Mouse (Mus musculus): ENCODE measurements at regions not wholly inside any gene's neighbourhood (a gene's known extent, or its start where the extent isn't known, plus 50 kb on each side); places are given as distances from the start of the nearest gene placed in this dataset.

- H3K4me2 ChIP-seq (ENCODE audit: low read depth, severe bottlenecking): no peak overlapping the region
Measured at GRCm38 (mm10) chr10:51792030-51792429, 114.5 kb downstream of the Rfx6 start.

DNA sequence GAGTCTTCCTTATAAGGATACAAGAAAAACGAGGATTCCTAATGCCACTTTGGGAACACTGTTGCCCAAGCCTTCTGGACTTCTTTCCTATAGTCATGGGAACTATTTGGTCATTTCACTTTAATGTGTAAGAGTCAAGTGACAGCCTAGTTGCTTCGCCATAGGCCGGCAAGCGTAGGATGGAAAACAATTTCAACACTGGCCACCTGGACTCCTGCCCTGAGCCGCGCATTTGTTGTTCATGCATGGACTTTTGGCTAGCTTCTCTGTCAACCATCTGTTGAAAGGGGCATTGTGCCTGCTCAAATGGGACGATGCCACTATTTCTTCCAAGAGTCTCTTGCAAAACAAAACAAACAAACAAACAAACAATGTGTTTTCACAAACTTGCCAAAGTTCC, 116.3 kb downstream of the Rfx6 start:
- Histone ChIP-seq H3K4me1 (ENCODE audit: control insufficient read depth, insufficient read depth, low read length) (no peaks in the 10 kb centered on the region), H3K27ac (replicated peaks; ENCODE audit: low read depth, low read length) (no peak overlapping the region), H3K9me3 (ENCODE audit: control insufficient read depth, low read length) (no peaks in the 10 kb centered on the region), H3K4me2 (ENCODE audit: low read depth, severe bottlenecking) (no peak overlapping the region), H3K9ac (ENCODE audit: low read length) (no peak overlapping the region), H3K4me3 (ENCODE audit: low read depth, low read length) (no peak overlapping the region), H3K27me3 (ENCODE audit: control insufficient read depth, insufficient read depth, low read length) (no peaks in the 10 kb centered on the region), H3K36me3 (ENCODE audit: control insufficient read depth, insufficient read depth, low read length) (no peaks in the 10 kb centered on the region)
- DNase-seq (ENCODE audit: low spot score) (no peak), ATAC-seq (ENCODE audit: insufficient number of reproducible peaks, low FRiP score, low TSS enrichment, low read depth) (no peak)
- WGBS: 90% methylated on average over 7 of the region's 7 CpGs

More at GRCm38 (mm10) chr10:51792030-51792429, 114.5 kb downstream of the Rfx6 start:
- H3K27ac ChIP-seq (replicated peaks; ENCODE audit: low read depth, low read length): no peak overlapping the region
- DNase-seq (ENCODE audit: low spot score) (no peak), ATAC-seq (ENCODE audit: insufficient number of reproducible peaks, low FRiP score, low TSS enrichment, low read depth) (no peak)
- no peaks in the 10 kb centered on the region for H3K4me1 ChIP-seq (ENCODE audit: control insufficient read depth, insufficient read depth, low read length)
- 2% methylated on average over 1 of the region's 1 CpGs for WGBS
- no peaks in the 10 kb centered on the region for H3K9me3 ChIP-seq (ENCODE audit: control insufficient read depth, low read length)
- no peaks in the 10 kb centered on the region for H3K27me3 ChIP-seq (ENCODE audit: control insufficient read depth, insufficient read depth, low read length)
- H3K36me3 ChIP-seq (ENCODE audit: control insufficient read depth, insufficient read depth, low read length): no peaks in the 10 kb centered on the region
- no peak overlapping the region for H3K4me3 ChIP-seq (ENCODE audit: low read depth, low read length)
- no peak overlapping the region for H3K9ac ChIP-seq (ENCODE audit: low read length)

- H3K27ac ChIP-seq (replicated peaks; ENCODE audit: low read depth, low read length): no peak overlapping the region
- H3K4me2 ChIP-seq (ENCODE audit: low read depth, severe bottlenecking): no peak overlapping the region
- DNase-seq (ENCODE audit: low spot score) (no peak), ATAC-seq (ENCODE audit: insufficient number of reproducible peaks, low FRiP score, low TSS enrichment, low read depth) (no peak)
- H3K27me3 ChIP-seq (ENCODE audit: control insufficient read depth, insufficient read depth, low read length): no peaks in the 10 kb centered on the region
- H3K9me3 ChIP-seq (ENCODE audit: control insufficient read depth, low read length): no peaks in the 10 kb centered on the region
- H3K4me3 ChIP-seq (ENCODE audit: low read depth, low read length): no peak overlapping the region
- H3K36me3 ChIP-seq (ENCODE audit: control insufficient read depth, insufficient read depth, low read length): no peaks in the 10 kb centered on the region
- WGBS: 61% methylated on average over 1 of the region's 1 CpGs
- no peaks in the 10 kb centered on the region for H3K4me1 ChIP-seq (ENCODE audit: control insufficient read depth, insufficient read depth, low read length)
- no peak overlapping the region for H3K9ac ChIP-seq (ENCODE audit: low read length)
Measured at GRCm38 (mm10) chr10:51816626-51817025, 139.1 kb downstream of the Rfx6 start.

- H3K4me2 ChIP-seq (ENCODE audit: low read depth, severe bottlenecking): no peak overlapping the region
- no peaks in the 10 kb centered on the region for H3K36me3 ChIP-seq (ENCODE audit: control insufficient read depth, insufficient read depth, low read length)
- H3K27ac ChIP-seq (replicated peaks; ENCODE audit: low read depth, low read length): no peak overlapping the region
- H3K27me3 ChIP-seq (ENCODE audit: control insufficient read depth, insufficient read depth, low read length): no peaks in the 10 kb centered on the region
- no peaks in the 10 kb centered on the region for H3K9me3 ChIP-seq (ENCODE audit: control insufficient read depth, low read length)
- DNase-seq (ENCODE audit: low spot score) (no peak), ATAC-seq (ENCODE audit: insufficient number of reproducible peaks, low FRiP score, low TSS enrichment, low read depth) (no peak)
- WGBS: 92% methylated on average over 2 of the region's 2 CpGs
- H3K9ac ChIP-seq (ENCODE audit: low read length): no peak overlapping the region
- no peaks in the 10 kb centered on the region for H3K4me1 ChIP-seq (ENCODE audit: control insufficient read depth, insufficient read depth, low read length)
- H3K4me3 ChIP-seq (ENCODE audit: low read depth, low read length): no peak overlapping the region
Measured at GRCm38 (mm10) chr10:51823900-51824299, 146.3 kb downstream of the Rfx6 start.

DNA sequence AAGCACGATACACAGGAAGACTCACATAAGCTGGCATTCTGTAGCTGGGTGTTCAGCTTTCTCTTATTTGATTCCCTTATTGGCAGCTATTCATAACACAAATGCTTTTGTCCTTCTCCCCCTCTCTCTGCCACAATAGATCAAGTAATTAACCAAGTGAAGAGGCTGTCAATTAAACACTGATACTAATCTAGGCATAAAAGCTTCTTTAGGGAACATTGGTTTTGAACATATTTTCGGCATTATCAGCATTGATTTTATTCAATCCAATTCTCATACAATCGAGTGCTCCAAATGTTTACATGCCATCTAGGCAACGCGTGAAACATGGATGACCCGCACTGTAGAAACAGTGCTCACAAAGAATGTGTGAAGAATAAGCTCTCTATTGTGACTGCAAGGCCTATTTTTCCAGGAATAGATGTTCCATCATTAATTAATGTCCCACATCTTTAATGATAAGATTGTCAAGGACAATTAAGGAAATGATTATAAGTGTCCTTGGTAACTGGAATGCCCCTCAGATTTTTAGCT, 148.9 kb downstream of the Rfx6 start:
- Histone ChIP-seq H3K4me1 (ENCODE audit: control insufficient read depth, insufficient read depth, low read length) (no peaks in the 10 kb centered on the region), H3K9me3 (ENCODE audit: control insufficient read depth, low read length) (no peaks in the 10 kb centered on the region), H3K27me3 (ENCODE audit: control insufficient read depth, insufficient read depth, low read length) (no peaks in the 10 kb centered on the region), H3K4me3 (ENCODE audit: low read depth, low read length) (no peak overlapping the region), H3K36me3 (ENCODE audit: control insufficient read depth, insufficient read depth, low read length) (no peaks in the 10 kb centered on the region), H3K27ac (replicated peaks; ENCODE audit: low read depth, low read length) (no peak overlapping the region), H3K9ac (ENCODE audit: low read length) (no peak overlapping the region), H3K4me2 (ENCODE audit: low read depth, severe bottlenecking) (no peak overlapping the region)
- ATAC-seq (ENCODE audit: insufficient number of reproducible peaks, low FRiP score, low TSS enrichment, low read depth) (no peak), DNase-seq (ENCODE audit: low spot score) (no peak)
- 94% methylated on average over 6 of the region's 6 CpGs for WGBS

DNA sequence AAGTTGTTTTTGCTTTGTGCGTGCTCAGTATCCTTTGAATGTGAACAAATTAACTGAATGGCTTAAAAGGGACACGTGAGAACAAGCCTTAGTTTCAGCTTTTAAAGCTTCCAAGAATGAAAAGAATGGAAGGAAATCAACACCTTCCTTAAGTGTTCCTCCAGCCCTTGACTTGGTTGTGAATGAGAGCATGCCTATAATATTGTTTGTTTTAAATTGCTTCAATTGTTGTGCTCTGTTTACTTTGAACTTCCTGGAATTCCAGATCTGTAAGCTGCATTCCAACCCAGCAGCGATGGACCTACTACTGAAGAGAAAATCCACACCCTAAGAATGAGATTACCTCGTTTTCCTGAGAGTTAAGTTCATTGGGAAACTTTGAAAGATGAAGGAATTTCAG, 154.9 kb downstream of the Rfx6 start:
- ATAC-seq (ENCODE audit: insufficient number of reproducible peaks, low FRiP score, low TSS enrichment, low read depth) (no peak), DNase-seq (ENCODE audit: low spot score) (no peak)
- Histone ChIP-seq H3K27ac (replicated peaks; ENCODE audit: low read depth, low read length) (no peak overlapping the region), H3K4me3 (ENCODE audit: low read depth, low read length) (no peak overlapping the region), H3K4me2 (ENCODE audit: low read depth, severe bottlenecking) (no peak overlapping the region), H3K4me1 (ENCODE audit: control insufficient read depth, insufficient read depth, low read length) (no peaks in the 10 kb centered on the region), H3K36me3 (ENCODE audit: control insufficient read depth, insufficient read depth, low read length) (no peaks in the 10 kb centered on the region), H3K9me3 (ENCODE audit: control insufficient read depth, low read length) (no peaks in the 10 kb centered on the region), H3K27me3 (ENCODE audit: control insufficient read depth, insufficient read depth, low read length) (no peaks in the 10 kb centered on the region), H3K9ac (ENCODE audit: low read length) (no peak overlapping the region)
- 73% methylated on average over 4 of the region's 4 CpGs for WGBS

DNA sequence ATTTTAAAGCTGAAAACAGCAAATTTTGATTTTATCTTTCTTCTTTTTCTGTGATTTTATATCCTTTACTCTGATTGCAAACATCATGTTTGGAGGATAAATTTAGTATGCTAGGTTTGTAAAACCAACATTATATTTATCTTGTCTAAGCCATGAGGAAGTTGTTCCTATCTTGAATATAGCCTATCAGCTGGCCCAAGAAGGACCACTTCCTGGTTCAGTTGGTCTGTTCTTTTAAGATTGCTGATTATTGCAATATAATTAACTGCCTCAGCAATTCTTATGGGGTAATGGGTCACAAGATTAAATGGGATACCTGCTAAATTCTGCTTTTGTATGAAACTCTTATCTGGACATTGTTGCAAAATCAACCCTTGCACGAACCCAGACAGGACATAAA, 165.5 kb downstream of the Rfx6 start:
- ATAC-seq (ENCODE audit: insufficient number of reproducible peaks, low FRiP score, low TSS enrichment, low read depth) (no peak), DNase-seq (ENCODE audit: low spot score) (no peak)
- no peaks in the 10 kb centered on the region for H3K4me1 ChIP-seq (ENCODE audit: control insufficient read depth, insufficient read depth, low read length)
- no peak overlapping the region for H3K9ac ChIP-seq (ENCODE audit: low read length)
- H3K36me3 ChIP-seq (ENCODE audit: control insufficient read depth, insufficient read depth, low read length): no peaks in the 10 kb centered on the region
- H3K4me2 ChIP-seq (ENCODE audit: low read depth, severe bottlenecking): no peak overlapping the region
- H3K27ac ChIP-seq (replicated peaks; ENCODE audit: low read depth, low read length): no peak overlapping the region
- no peaks in the 10 kb centered on the region for H3K9me3 ChIP-seq (ENCODE audit: control insufficient read depth, low read length)
- H3K27me3 ChIP-seq (ENCODE audit: control insufficient read depth, insufficient read depth, low read length): no peaks in the 10 kb centered on the region
- WGBS: 84% methylated on average over 1 of the region's 1 CpGs
- H3K4me3 ChIP-seq (ENCODE audit: low read depth, low read length): no peak overlapping the region

- Histone ChIP-seq H3K27ac (replicated peaks; ENCODE audit: low read depth, low read length) (no peak overlapping the region), H3K9me3 (ENCODE audit: control insufficient read depth, low read length) (no peaks in the 10 kb centered on the region), H3K36me3 (ENCODE audit: control insufficient read depth, insufficient read depth, low read length) (no peaks in the 10 kb centered on the region), H3K4me3 (ENCODE audit: low read depth, low read length) (no peak overlapping the region), H3K27me3 (ENCODE audit: control insufficient read depth, insufficient read depth, low read length) (no peaks in the 10 kb centered on the region), H3K4me1 (ENCODE audit: control insufficient read depth, insufficient read depth, low read length) (no peaks in the 10 kb centered on the region), H3K9ac (ENCODE audit: low read length) (no peak overlapping the region), H3K4me2 (ENCODE audit: low read depth, severe bottlenecking) (no peak overlapping the region)
- DNase-seq (ENCODE audit: low spot score) (no peak), ATAC-seq (ENCODE audit: insufficient number of reproducible peaks, low FRiP score, low TSS enrichment, low read depth) (no peak)
- WGBS: 72% methylated on average over 4 of the region's 4 CpGs
Measured at GRCm38 (mm10) chr10:51846287-51846686, 168.7 kb downstream of the Rfx6 start.

DNA sequence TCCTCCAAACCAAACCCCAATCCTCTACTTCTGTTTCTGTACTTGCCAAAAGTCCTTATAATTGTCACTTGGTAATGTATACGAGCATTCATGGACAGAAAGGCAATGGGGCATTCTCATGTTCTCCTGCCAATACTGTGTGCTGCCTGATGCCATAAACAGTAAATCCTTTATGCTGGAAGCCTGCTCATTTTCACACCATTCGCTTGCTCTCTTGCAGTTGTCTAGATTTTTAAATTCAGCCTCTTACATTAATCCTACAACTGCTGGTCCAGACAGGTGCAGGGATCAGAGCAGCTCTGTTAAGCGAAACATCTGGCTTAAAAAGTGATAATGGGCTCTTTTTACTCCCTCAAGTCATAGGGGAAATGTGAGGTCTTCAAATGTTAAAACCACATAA, 152.9 kb upstream of the Vgll2 start:
- Histone ChIP-seq H3K4me1 (ENCODE audit: control insufficient read depth, insufficient read depth, low read length) (no peaks in the 10 kb centered on the region), H3K4me3 (ENCODE audit: low read depth, low read length) (no peak overlapping the region), H3K27me3 (ENCODE audit: control insufficient read depth, insufficient read depth, low read length) (no peaks in the 10 kb centered on the region), H3K4me2 (ENCODE audit: low read depth, severe bottlenecking) (no peak overlapping the region), H3K9ac (ENCODE audit: low read length) (no peak overlapping the region), H3K9me3 (ENCODE audit: control insufficient read depth, low read length) (no peaks in the 10 kb centered on the region), H3K36me3 (ENCODE audit: control insufficient read depth, insufficient read depth, low read length) (no peaks in the 10 kb centered on the region), H3K27ac (replicated peaks; ENCODE audit: low read depth, low read length) (no peak overlapping the region)
- ATAC-seq (ENCODE audit: insufficient number of reproducible peaks, low FRiP score, low TSS enrichment, low read depth) (no peak), DNase-seq (ENCODE audit: low spot score) (no peak)
- 72% methylated on average over 3 of the region's 3 CpGs for WGBS
